Comparison of ENCODE assay signal across 10 mouse cellular contexts in the genomic region with DNA sequence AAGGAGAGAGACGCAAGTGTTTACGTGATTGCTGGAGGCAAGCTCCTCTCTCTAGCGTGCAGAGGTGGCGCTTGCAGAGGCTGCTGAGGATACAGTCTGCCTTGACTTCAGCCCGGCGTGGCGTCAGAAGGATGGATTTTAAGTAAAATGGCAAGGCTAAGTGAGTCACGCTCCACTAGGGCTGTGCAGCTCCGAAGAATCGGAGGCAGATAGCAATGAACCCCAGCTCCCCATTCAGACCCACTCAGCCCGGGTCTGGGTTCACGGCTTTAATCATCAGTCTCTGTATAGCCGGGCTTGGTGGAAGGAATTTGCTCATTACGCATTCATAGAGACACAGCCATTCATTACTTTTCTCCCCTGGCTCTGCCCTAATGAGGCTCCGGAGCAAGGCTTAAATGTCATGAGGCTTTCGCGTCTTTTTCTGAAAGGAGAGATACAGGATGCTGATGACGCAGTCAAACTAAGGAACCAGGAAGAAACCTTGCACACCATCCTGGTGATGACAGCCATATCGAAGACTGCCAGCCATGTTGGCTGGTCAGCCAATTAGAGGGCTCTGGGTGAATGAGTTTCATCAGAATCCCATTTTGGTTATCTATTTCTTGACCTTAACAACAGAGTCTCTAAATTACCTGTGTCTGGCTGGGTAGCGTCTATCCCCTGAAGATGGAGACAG. TPM values are rescaled to one million over a fixed set of nuclear protein-coding genes. Genes with fewer than 3 reads are reported as not detected.
A peak's percentile ranks its signal among the peaks of the same experiment; 100 is the strongest.
DNase-seq lines count a peak whose midpoint lies in the region; ATAC-seq lines count a peak whose summit lies in the region.
"Had no signal": no experiment of that assay in that cellular context is flagged by ENCODE, and none has a peak within 500 bp of the region (broad histone marks: within the 10 kb centered on the region; RNA-seq: fewer than 3 reads in every experiment).

No protein-coding gene starts in this region.

- DNase-seq in adrenal gland, postnatal 10 days = peak; percentile 3
- DNase-seq in adrenal gland, postnatal 25 days = no peak
- peak; percentile 83 for DNase-seq in brain, adult 2 months (ENCODE audit: low read depth, low spot score)
- peak; percentile 35 for DNase-seq in right cerebral cortex, postnatal 4 days
- DNase-seq in kidney, adult 18-20 months = no peak
- no peak for DNase-seq in kidney, adult 9 months
- DNase-seq: liver, embryonic 13.5 days had no signal

- peak overlapping the region; percentile 41 for H3K4me2 ChIP-seq in limb, embryonic 13.5 days (replicated peaks)
- H3K4me2 ChIP-seq: liver, embryonic 13.5 days had no signal

- WGBS in limb, embryonic 13.5 days = 23% methylated on average over 20 of the region's 20 CpGs

- no peak overlapping the region for H3K9ac ChIP-seq in limb, embryonic 13.5 days
- H3K9ac ChIP-seq: liver, embryonic 13.5 days had no signal

- no peak overlapping the region for H3K27ac ChIP-seq in limb, embryonic 13.5 days
- H3K27ac ChIP-seq: liver, embryonic 13.5 days had no signal

- H3K27me3 ChIP-seq in limb, embryonic 13.5 days = peaks cover 15% of the 10 kb centered on the region
- H3K27me3 ChIP-seq: liver, embryonic 13.5 days had no signal

- no peak overlapping the region for H3K4me3 ChIP-seq in limb, embryonic 13.5 days
- H3K4me3 ChIP-seq: liver, embryonic 13.5 days had no signal

- no peaks in the 10 kb centered on the region for H3K36me3 ChIP-seq in limb, embryonic 13.5 days
- H3K36me3 ChIP-seq: liver, embryonic 13.5 days had no signal

- no peaks in the 10 kb centered on the region for H3K9me3 ChIP-seq in limb, embryonic 13.5 days
- H3K9me3 ChIP-seq: liver, embryonic 13.5 days had no signal

- ATAC-seq in frontal cortex, adult (ENCODE audit: low TSS enrichment) = peak; percentile 96
- ATAC-seq in limb, embryonic 13.5 days (ENCODE audit: low FRiP score, low read depth) = no peak

- no peaks in the 10 kb centered on the region for H3K4me1 ChIP-seq in limb, embryonic 13.5 days
- H3K4me1 ChIP-seq: liver, embryonic 13.5 days had no signal

RNA-seq across cellular contexts. Expression of a gene that starts 10.6 kb away (rescaled TPM):
- 100 to 1,000 TPM; 331 to 377 TPM for total RNA-seq in adrenal gland, postnatal 10 days (2021)
- 636 and 745 TPM in 2 replicates for total RNA-seq in adrenal gland, postnatal 25 days (2021)
- polyA plus RNA-seq in limb, embryonic 13.5 days (2015; fragmentation: Nextera tagmentation; extraction: Ambion mirVana) = 0.47 and 1.0 TPM in 2 replicates
- polyA plus RNA-seq: testis, adult 2 months had no signal

Comparison
In these comparisons a context has a peak if more than half of its experiments do, and no peak if none do; other contexts are left out.
1. DNase-seq: peak in adrenal gland, postnatal 10 days (single experiment), brain, adult 2 months (single experiment) and right cerebral cortex, postnatal 4 days (single experiment); none in adrenal gland, postnatal 25 days (single experiment), kidney, adult 18-20 months (single experiment) and kidney, adult 9 months (single experiment).